Comparison of ENCODE assay signal across 8 mouse cellular contexts in genomic region chr11:58867039-58867953, GRCm38 (mm10). TPM values are rescaled to one million over a fixed set of nuclear protein-coding genes. Genes with fewer than 3 reads are reported as not detected.
DNase-seq lines count a peak whose midpoint lies in the region; ATAC-seq and TF ChIP-seq lines count a peak whose summit lies in the region.

Gene 2810021J22Rik (plus strand): TSS chr11:58867216.

- TF ChIP-seq EP300 in liver, postnatal 0 days (IDR thresholded peaks at IDR 0.05; ENCODE audit: low read depth): no peak; the same call in 1 of the 2 replicates

- peak; percentile 86 for DNase-seq in ES-CJ7 (ENCODE audit: low read depth, low spot score)
- peak; percentile 83 to 87 for DNase-seq in heart, postnatal 10 days
- DNase-seq in kidney, postnatal 4 days: peak; percentile 80 to 88
- peak; percentile 87 for DNase-seq in liver, postnatal 0 days
- DNase-seq in telencephalon, adult 2 months (ENCODE audit: low read depth, low spot score): peak; percentile 65

- peak within 1 kb of the TSS; percentile 84 for H3K27ac ChIP-seq in forebrain, embryonic 13.5 days
- H3K27ac ChIP-seq in liver, postnatal 0 days (ENCODE audit: low read depth): peak within 1 kb of the TSS; percentile 75
- peak within 1 kb of the TSS; percentile 93 for H3K27ac ChIP-seq in neural tube, embryonic 13.5 days (replicated peaks)

- no peaks in the 10 kb centered on the region for H3K27me3 ChIP-seq in forebrain, embryonic 13.5 days
- H3K27me3 ChIP-seq in liver, postnatal 0 days (ENCODE audit: insufficient read depth, low read length): no peaks in the 10 kb centered on the region
- H3K27me3 ChIP-seq in neural tube, embryonic 13.5 days: no peaks in the 10 kb centered on the region

- H3K36me3 ChIP-seq in forebrain, embryonic 13.5 days (ENCODE audit: poor library complexity, severe bottlenecking): peaks cover 19% of the 10 kb centered on the region; the same call in 1 of the 2 replicates
- H3K36me3 ChIP-seq in liver, postnatal 0 days (replicated peaks; ENCODE audit: insufficient read depth, low read length): 0 out of 2 replicates have a peak, but pooled peaks cover 7% of the 10 kb centered on the region
- H3K36me3 ChIP-seq in neural tube, embryonic 13.5 days: peaks cover 25% of the 10 kb centered on the region

- peak; percentile 39 for TF ChIP-seq CTCF in liver, postnatal 0 days (IDR thresholded peaks at IDR 0.05; ENCODE audit: low read depth)

- 4% methylated on average over 37 of the region's 37 CpGs for WGBS in forebrain, embryonic 13.5 days
- WGBS in liver, postnatal 0 days (ENCODE audit: insufficient replicate concordance): 3% methylated on average over 37 of the region's 37 CpGs
- 4% methylated on average over 37 of the region's 37 CpGs for WGBS in neural tube, embryonic 13.5 days

- intact Hi-C loops in heart, postnatal 10 days (cut with DNase I): no loop called here

- H3K9me3 ChIP-seq in forebrain, embryonic 13.5 days (replicated peaks): no peaks in the 10 kb centered on the region
- no peaks in the 10 kb centered on the region for H3K9me3 ChIP-seq in liver, postnatal 0 days (ENCODE audit: low read length)
- no peaks in the 10 kb centered on the region for H3K9me3 ChIP-seq in neural tube, embryonic 13.5 days

- peak within 1 kb of the TSS; percentile 84 for H3K9ac ChIP-seq in forebrain, embryonic 13.5 days
- H3K9ac ChIP-seq in liver, postnatal 0 days (replicated peaks): peak within 1 kb of the TSS; percentile 77
- peak within 1 kb of the TSS; percentile 90 for H3K9ac ChIP-seq in neural tube, embryonic 13.5 days

- peak; percentile 76; the same call in 1 of the 2 replicates for ATAC-seq in cerebellum, adult (ENCODE audit: insufficient number of reproducible peaks, low FRiP score, low TSS enrichment)
- peak; percentile 90 for ATAC-seq in forebrain, embryonic 13.5 days
- ATAC-seq in liver, postnatal 0 days: peak; percentile 95
- peak; percentile 90 for ATAC-seq in neural tube, embryonic 13.5 days (ENCODE audit: low read depth)

- H3K4me1 ChIP-seq in forebrain, embryonic 13.5 days: peaks cover 18% of the 10 kb centered on the region
- peaks cover 8% of the 10 kb centered on the region for H3K4me1 ChIP-seq in liver, postnatal 0 days (ENCODE audit: insufficient read depth)
- H3K4me1 ChIP-seq in neural tube, embryonic 13.5 days (replicated peaks): peaks cover 31% of the 10 kb centered on the region

- H3K4me3 ChIP-seq in forebrain, embryonic 13.5 days: peak within 1 kb of the TSS; percentile 72
- H3K4me3 ChIP-seq in liver, postnatal 0 days (ENCODE audit: low read depth, low read length): peak within 1 kb of the TSS; percentile 87
- peak within 1 kb of the TSS; percentile 75 for H3K4me3 ChIP-seq in neural tube, embryonic 13.5 days

- peak within 1 kb of the TSS; percentile 78 for H3K4me2 ChIP-seq in forebrain, embryonic 13.5 days
- H3K4me2 ChIP-seq in liver, postnatal 0 days (ENCODE audit: low read depth, low read length): peak within 1 kb of the TSS; percentile 93
- peak within 1 kb of the TSS; percentile 82 for H3K4me2 ChIP-seq in neural tube, embryonic 13.5 days

RNA-seq across cellular contexts. Expression of gene 2810021J22Rik, which starts in this region (rescaled TPM):
- polyA plus RNA-seq in forebrain, embryonic 13.5 days (2015; fragmentation: Nextera tagmentation; extraction: Ambion mirVana): 10.5 and 10.9 TPM in 2 replicates
- total RNA-seq in heart, postnatal 10 days (2021): 1 to 10 TPM; 3.5 to 3.9 TPM
- polyA plus RNA-seq in liver, postnatal 0 days (2015; fragmentation: Nextera tagmentation; extraction: Ambion mirVana): 0.94 and 1.6 TPM in 2 replicates
- polyA plus RNA-seq in neural tube, embryonic 13.5 days (2015; fragmentation: Nextera tagmentation; extraction: Ambion mirVana): 11.1 and 13.0 TPM in 2 replicates

Comparison
In these comparisons a context has a peak if more than half of its experiments do, and no peak if none do; other contexts are left out.
1. Peak in every context shown above with its lines: DNase-seq, ATAC-seq, H3K4me3 ChIP-seq and H3K27ac ChIP-seq.